Mouse (Mus musculus) heart, postnatal 0 days (tissue): ENCODE measurements around the gene Pik3ca.

Experiments
- CTCF ChIP-seq: IDR thresholded peaks from 2 replicates; pipeline ENCODE4 v1.5.1; 2016; ENCODE audit warnings: antibody characterized with exemption, control low read depth, low read depth
- EP300 ChIP-seq: IDR thresholded peaks from 2 replicates; pipeline ENCODE4 v1.6.1; 2016; ENCODE audit warnings: antibody characterized with exemption, low read depth

GRCm38 (mm10) chr3:32492097-32493090, 94.9 kb downstream of the Pik3ca start, which contains the start of gene Kcnmb3:
- no peak for TF ChIP-seq CTCF
- no peak for TF ChIP-seq EP300
